Mouse (Mus musculus) MEL (cell line): ENCODE measurements around the gene Mrpl24. TPM values are rescaled to one million over a fixed set of nuclear protein-coding genes. Genes with fewer than 3 reads are reported as not detected.

ENCODE experiments used
- DNase-seq: peaks from one replicate; pipeline ENCODE4 v3.0.0; 2011; ENCODE audit warnings: low read depth, low spot score
- H3K27ac ChIP-seq: 2 replicates; pipeline ENCODE4 v1.5.1; 2012; ENCODE audit warnings: low read depth, mild to moderate bottlenecking, control low read depth, low read length, moderate library complexity; ENCODE audit not compliant: control insufficient read depth
- H3K27me3 ChIP-seq, 2 experiments: fragments of 150-350 bp in 1 of 2; sonication (generic) in 1 of 2; 2 replicates each; pipeline ENCODE4 v1.6.1; 2012; ENCODE audit warnings: low read length in 2 of 2, mild to moderate bottlenecking in 2 of 2, improper control_type of control experiment in 1 of 2, moderate library complexity in 1 of 2; ENCODE audit not compliant: insufficient read depth in 2 of 2, control insufficient read depth in 1 of 2
- H3K36me3 ChIP-seq, 2 experiments: 2 replicates each; pipeline ENCODE4 v1.6.1; 2012 to 2014; ENCODE audit warnings: low read length in 2 of 2, improper control_type of control experiment in 1 of 2, inconsistent platforms in 1 of 2, mild to moderate bottlenecking in 1 of 2; ENCODE audit not compliant: insufficient read depth in 2 of 2, control insufficient read depth in 1 of 2
- H3K4me1 ChIP-seq, 2 experiments: fragments of 150-350 bp in 1 of 2; sonication (generic) in 1 of 2; 2 replicates each; pipeline ENCODE4 v1.6.1; 2012; ENCODE audit warnings: low read length in 2 of 2, improper control_type of control experiment in 1 of 2, mild to moderate bottlenecking in 1 of 2; ENCODE audit not compliant: insufficient read depth in 2 of 2, control insufficient read depth in 1 of 2
- H3K4me3 ChIP-seq, 2 experiments: fragments of 150-350 bp in 1 of 2; sonication (generic) in 1 of 2; 2 replicates each; pipeline ENCODE4 v1.5.1; 2012; ENCODE audit warnings: low read depth in 2 of 2, low read length in 2 of 2, mild to moderate bottlenecking in 2 of 2, moderate library complexity in 2 of 2, control low read depth in 1 of 2, improper control_type of control experiment in 1 of 2; ENCODE audit not compliant: control insufficient read depth in 1 of 2, insufficient read depth in 1 of 2
- H3K79me2 ChIP-seq: 2 replicates; pipeline ENCODE4 v1.6.1; 2012; ENCODE audit warnings: mild to moderate bottlenecking, low read length, moderate library complexity; ENCODE audit not compliant: control insufficient read depth, poor library complexity, insufficient read depth
- H3K9ac ChIP-seq: 2 replicates; pipeline ENCODE4 v1.6.1; 2012; ENCODE audit warnings: low read depth, mild to moderate bottlenecking, control low read depth, low read length, moderate library complexity; ENCODE audit not compliant: control insufficient read depth, poor library complexity, severe bottlenecking
- H3K9me3 ChIP-seq: fragments of 150-350 bp; sonication (generic); replicated peaks from 2 replicates; pipeline ENCODE4 v1.6.1; 2012; ENCODE audit warnings: mild to moderate bottlenecking, low read length, improper control_type of control experiment, moderate library complexity; ENCODE audit not compliant: insufficient read depth
- CHD1 ChIP-seq: IDR thresholded peaks from 2 replicates; pipeline ENCODE4 v1.6.1; 2012; ENCODE audit warnings: low read depth, mild to moderate bottlenecking, inconsistent platforms, low read length, improper control_type of control experiment
- CHD2 ChIP-seq: IDR thresholded peaks from 2 replicates; pipeline ENCODE4 v1.6.1; 2011; ENCODE audit warnings: low read length, improper control_type of control experiment
- CTCF ChIP-seq, 3 experiments: IDR thresholded peaks in 2 of 3; conservative IDR thresholded peaks in 1 of 3; 2 replicates each; pipeline ENCODE4 v1.5.1; 2011 to 2012; ENCODE audit warnings: low read length in 3 of 3, low read depth in 2 of 3, mild to moderate bottlenecking in 2 of 3, improper control_type of control experiment in 1 of 3, inconsistent platforms in 1 of 3, mixed read lengths in 1 of 3, moderate library complexity in 1 of 3; ENCODE audit not compliant: control insufficient read depth in 1 of 3, insufficient read depth in 1 of 3, poor library complexity in 1 of 3, severe bottlenecking in 1 of 3
- ELF1 ChIP-seq: IDR thresholded peaks from 2 replicates; pipeline ENCODE4 v1.6.1; 2014; ENCODE audit warnings: low read depth, mild to moderate bottlenecking, inconsistent platforms, low read length, improper control_type of control experiment, moderate library complexity
- EP300 ChIP-seq, 2 experiments: IDR thresholded peaks; 2 replicates each; pipeline ENCODE4 v1.6.1; 2011; ENCODE audit warnings: improper control_type of control experiment in 2 of 2, low read length in 2 of 2, low read depth in 1 of 2, mild to moderate bottlenecking in 1 of 2
- ETS1 ChIP-seq: IDR thresholded peaks from 2 replicates; pipeline ENCODE4 v1.6.1; 2012; ENCODE audit warnings: low read depth, mild to moderate bottlenecking, inconsistent platforms, low read length, improper control_type of control experiment, moderate library complexity
- MAX ChIP-seq: IDR thresholded peaks from 2 replicates; pipeline ENCODE4 v1.6.1; 2011; ENCODE audit warnings: low read length, improper control_type of control experiment
- MEF2A ChIP-seq: IDR thresholded peaks from 2 replicates; pipeline ENCODE4 v1.6.1; 2014; ENCODE audit warnings: low read depth, mild to moderate bottlenecking, inconsistent platforms, low read length, improper control_type of control experiment; ENCODE audit not compliant: poor library complexity, insufficient replicate concordance, severe bottlenecking; ENCODE audit errors: extremely low read depth
- MXI1 ChIP-seq: IDR thresholded peaks from 2 replicates; pipeline ENCODE4 v1.6.1; 2011; ENCODE audit warnings: mild to moderate bottlenecking, low read depth, low read length, improper control_type of control experiment
- MYB ChIP-seq: IDR thresholded peaks from 2 replicates; pipeline ENCODE4 v1.6.1; 2011; ENCODE audit warnings: mild to moderate bottlenecking, low read depth, low read length, improper control_type of control experiment
- NELFE ChIP-seq: IDR thresholded peaks from 2 replicates; pipeline ENCODE4 v1.6.1; 2011; ENCODE audit warnings: low read depth, low read length, improper control_type of control experiment
- POLR2A ChIP-seq, 2 experiments: IDR thresholded peaks; 2 replicates each; pipeline ENCODE4 v1.6.1; 2011 to 2012; ENCODE audit warnings: low read length in 2 of 2, mild to moderate bottlenecking in 2 of 2, control low read depth in 1 of 2, improper control_type of control experiment in 1 of 2, low read depth in 1 of 2, moderate library complexity in 1 of 2; ENCODE audit not compliant: control insufficient read depth in 1 of 2, insufficient read depth in 1 of 2, poor library complexity in 1 of 2
- POLR2AphosphoS2 ChIP-seq: IDR thresholded peaks from 2 replicates; pipeline ENCODE4 v1.6.1; 2011; ENCODE audit warnings: low read length, improper control_type of control experiment
- POLR2AphosphoS5 ChIP-seq: IDR thresholded peaks from 2 replicates; pipeline ENCODE4 v1.6.1; 2012; ENCODE audit warnings: low read depth, borderline replicate concordance, mild to moderate bottlenecking, inconsistent platforms, low read length, moderate library complexity, mixed read lengths
- RAD21 ChIP-seq: IDR thresholded peaks from 2 replicates; pipeline ENCODE4 v1.6.1; 2011; ENCODE audit warnings: mild to moderate bottlenecking, low read depth, low read length, improper control_type of control experiment
- RCOR1 ChIP-seq: IDR thresholded peaks from 2 replicates; pipeline ENCODE4 v1.6.1; 2012; ENCODE audit warnings: low read depth, mild to moderate bottlenecking, inconsistent platforms, low read length, improper control_type of control experiment
- SIN3A ChIP-seq: IDR thresholded peaks from 2 replicates; pipeline ENCODE4 v1.6.1; 2012; ENCODE audit warnings: low read length, improper control_type of control experiment, inconsistent platforms
- SMC3 ChIP-seq: IDR thresholded peaks from 2 replicates; pipeline ENCODE4 v1.6.1; 2011; ENCODE audit warnings: low read depth, low read length, improper control_type of control experiment
- TAL1 ChIP-seq: IDR thresholded peaks from 2 replicates; pipeline ENCODE4 v1.6.1; 2012; ENCODE audit warnings: mild to moderate bottlenecking, inconsistent platforms, low read length, moderate library complexity, mixed read lengths
- TCF12 ChIP-seq: IDR thresholded peaks from 2 replicates; pipeline ENCODE4 v1.6.1; 2014; ENCODE audit warnings: low read depth, mild to moderate bottlenecking, inconsistent platforms, low read length, improper control_type of control experiment, moderate library complexity
- ZKSCAN1 ChIP-seq: IDR thresholded peaks from 2 replicates; pipeline ENCODE4 v1.6.1; 2012; ENCODE audit warnings: low read depth, mild to moderate bottlenecking, inconsistent platforms, low read length, improper control_type of control experiment, moderate library complexity
- ZMIZ1 ChIP-seq: IDR thresholded peaks from 2 replicates; pipeline ENCODE4 v1.6.1; 2012; ENCODE audit warnings: low read depth, mild to moderate bottlenecking, inconsistent platforms, low read length, improper control_type of control experiment, moderate library complexity
- ZNF384 ChIP-seq: IDR thresholded peaks from 2 replicates; pipeline ENCODE4 v1.6.1; 2012; ENCODE audit warnings: low read depth, mild to moderate bottlenecking, inconsistent platforms, low read length, improper control_type of control experiment
- polyA plus RNA-seq, 2 experiments: library from polyadenylated mRNA; stranded (reverse) in 1 of 2; unstranded in 1 of 2; fragments of >175 nt in 1 of 2; fragments of >200 nt in 1 of 2; gene quantifications; 2 replicates each; pipeline versions ENCODE4 v1.2.1 to v1.2.4; 2012; ENCODE audit warnings: low replicate concordance in 2 of 2, low read depth in 1 of 2; ENCODE audit not compliant: insufficient read length in 2 of 2, insufficient read depth in 1 of 2, missing spikeins in 1 of 2
- total RNA-seq: library from RNA; depleted of rRNA; stranded (reverse); fragments of 300-350 nt; gene quantifications from 2 replicates; pipeline ENCODE4 v1.2.3, GENCODE M21; 2012

Gene Mrpl24
- total and polyA plus RNA-seq, 3 experiments = 59.5 to 77.3 TPM; not detected in 1

- DNase-seq = no peak
- Histone ChIP-seq H3K27me3 (no peaks in the 10 kb centered on the region), H3K9me3 (no peaks in the 10 kb centered on the region), H3K9ac (no peak overlapping the region), H3K4me1 (no peaks in the 10 kb centered on the region), H3K79me2 (no peaks in the 10 kb centered on the region), H3K27ac (no peak overlapping the region), H3K36me3 (no peaks in the 10 kb centered on the region), H3K4me3 (no peak overlapping the region)
- TF ChIP-seq ZNF384 (no peak), MAX (no peak), ZMIZ1 (no peak), TAL1 (no peak)
These were observed 32.6 kb downstream of the Mrpl24 start for GRCm38 (mm10) chr3:87951946-87952345.

- Histone ChIP-seq H3K9me3 (no peaks in the 10 kb centered on the region), H3K4me3 (no peak overlapping the region), H3K9ac (no peak overlapping the region), H3K27ac (no peak overlapping the region), H3K36me3 (no peaks in the 10 kb centered on the region), H3K79me2 (no peaks in the 10 kb centered on the region), H3K27me3 (no peaks in the 10 kb centered on the region), H3K4me1 (no peaks in the 10 kb centered on the region)
- TF ChIP-seq SIN3A (no peak), TAL1 (no peak), TCF12 (no peak), CTCF (IDR thresholded peaks at IDR 0.05 in 2 of 3, conservative IDR thresholded peaks at IDR 0.05 in 1 of 3; ENCODE audit: control insufficient read depth in 1 of 3, insufficient read depth in 1 of 3, low read depth in 2 of 3, low read length in 3 of 3, poor library complexity in 1 of 3, severe bottlenecking in 1 of 3) (no peak), MXI1 (no peak), NELFE (no peak), POLR2A (IDR thresholded peaks at IDR 0.05; ENCODE audit: control insufficient read depth in 1 of 2, insufficient read depth in 1 of 2, low read depth in 1 of 2, low read length in 2 of 2, poor library complexity in 1 of 2) (no peak), CHD1 (no peak), RCOR1 (no peak), EP300 (IDR thresholded peaks at IDR 0.05; ENCODE audit: low read depth in 1 of 2, low read length in 2 of 2) (no peak), ELF1 (no peak)
- DNase-seq = no peak
These were observed 33.1 kb downstream of the Mrpl24 start for GRCm38 (mm10) chr3:87952440-87952839.

- TF ChIP-seq MYB = no peak
- TF ChIP-seq RCOR1 = no peak
- no peak for TF ChIP-seq CHD2
- no peak for TF ChIP-seq MEF2A
- no peak for TF ChIP-seq POLR2AphosphoS5
- TF ChIP-seq SIN3A = no peak
- no peak for TF ChIP-seq ZKSCAN1
- TF ChIP-seq ETS1 = no peak
- no peak for TF ChIP-seq CTCF (IDR thresholded peaks at IDR 0.05 in 2 of 3, conservative IDR thresholded peaks at IDR 0.05 in 1 of 3; ENCODE audit: control insufficient read depth in 1 of 3, insufficient read depth in 1 of 3, low read depth in 2 of 3, low read length in 3 of 3, poor library complexity in 1 of 3, severe bottlenecking in 1 of 3)
- TF ChIP-seq SMC3 = no peak
- no peak for TF ChIP-seq POLR2AphosphoS2
- TF ChIP-seq POLR2A (IDR thresholded peaks at IDR 0.05; ENCODE audit: control insufficient read depth in 1 of 2, insufficient read depth in 1 of 2, low read depth in 1 of 2, low read length in 2 of 2, poor library complexity in 1 of 2) = no peak
- TF ChIP-seq RAD21 = no peak
- TF ChIP-seq, all 39 proteins: peak for 0
- H3K4me3 ChIP-seq = no peak overlapping the region
- no peak for DNase-seq
- no peak overlapping the region for H3K9ac ChIP-seq
- peaks cover 0 to 10% of the 10 kb centered on the region in 2 experiments; a peak in 2 of 4 replicates for H3K4me1 ChIP-seq
- H3K27ac ChIP-seq = no peak overlapping the region
- H3K27me3 ChIP-seq = no peaks in the 10 kb centered on the region
- H3K9me3 ChIP-seq = no peaks in the 10 kb centered on the region
- no peaks in the 10 kb centered on the region for H3K36me3 ChIP-seq
- no peaks in the 10 kb centered on the region for H3K79me2 ChIP-seq
These were observed 38.8 kb downstream of the Mrpl24 start for GRCm38 (mm10) chr3:87958056-87958455.
